Mouse (Mus musculus): ENCODE measurements at regions not wholly inside any gene's neighbourhood (a gene's known extent, or its start where the extent isn't known, plus 50 kb on each side); places are given as distances from the start of the nearest gene placed in this dataset.

GRCm38 (mm10) chr3:52572514-52573485 is 304.7 kb downstream of the Foxo1 start:
- ATAC-seq (ENCODE audit: insufficient read depth) (no peak), DNase-seq (ENCODE audit: low read depth in 3 of 3, low spot score in 3 of 3) (no peak)
- no peaks in the 10 kb centered on the region for H3K27me3 ChIP-seq (ENCODE audit: control insufficient read depth, insufficient read depth, low read length)
- 54% methylated on average over 11 of the region's 11 CpGs for WGBS (ENCODE audit: insufficient replicate concordance)
- H3K4me3 ChIP-seq (ENCODE audit: insufficient read depth in 1 of 2, low read depth in 2 of 2, low read length in 2 of 2), result no peak overlapping the region
- no peak overlapping the region for H3K4me2 ChIP-seq (ENCODE audit: low read depth)
- H3K4me1 ChIP-seq (replicated peaks; ENCODE audit: control insufficient read depth in 2 of 2, insufficient read depth in 2 of 2, low read length in 1 of 2), result no peaks in the 10 kb centered on the region
- H3K9me3 ChIP-seq (ENCODE audit: control insufficient read depth, low read length), result no peaks in the 10 kb centered on the region
- no peak overlapping the region for H3K9ac ChIP-seq (replicated peaks)
- H3K27ac ChIP-seq, result no peak overlapping the region
- H3K36me3 ChIP-seq (replicated peaks; ENCODE audit: control insufficient read depth, insufficient read depth, low read depth), result no peaks in the 10 kb centered on the region
- TF ChIP-seq CTCF (IDR thresholded peaks at IDR 0.05; ENCODE audit: low read depth) (no peak), EP300 (IDR thresholded peaks at IDR 0.05; ENCODE audit: low read depth) (no peak)

GRCm38 (mm10) chr3:52567606-52568372 is 299.7 kb downstream of the Foxo1 start:
- DNase-seq (ENCODE audit: low read depth in 3 of 3, low spot score in 3 of 3) (no peak), ATAC-seq (ENCODE audit: insufficient read depth) (no peak)
- no peak overlapping the region for H3K9ac ChIP-seq (replicated peaks)
- H3K9me3 ChIP-seq (ENCODE audit: control insufficient read depth, low read length), result no peaks in the 10 kb centered on the region
- no peaks in the 10 kb centered on the region for H3K36me3 ChIP-seq (replicated peaks; ENCODE audit: control insufficient read depth, insufficient read depth, low read depth)
- TF ChIP-seq CTCF (IDR thresholded peaks at IDR 0.05; ENCODE audit: low read depth) (no peak), EP300 (IDR thresholded peaks at IDR 0.05; ENCODE audit: low read depth) (no peak)
- WGBS (ENCODE audit: insufficient replicate concordance), result 30% methylated on average over 9 of the region's 9 CpGs
- H3K27ac ChIP-seq, result no peak overlapping the region
- no peaks in the 10 kb centered on the region for H3K4me1 ChIP-seq (replicated peaks; ENCODE audit: control insufficient read depth in 2 of 2, insufficient read depth in 2 of 2, low read length in 1 of 2)
- H3K4me2 ChIP-seq (ENCODE audit: low read depth), result no peak overlapping the region
- no peaks in the 10 kb centered on the region for H3K27me3 ChIP-seq (ENCODE audit: control insufficient read depth, insufficient read depth, low read length)
- H3K4me3 ChIP-seq (ENCODE audit: insufficient read depth in 1 of 2, low read depth in 2 of 2, low read length in 2 of 2), result no peak overlapping the region

- no peaks in the 10 kb centered on the region for H3K4me1 ChIP-seq (replicated peaks; ENCODE audit: control insufficient read depth in 2 of 2, insufficient read depth in 2 of 2, low read length in 1 of 2)
- no peak overlapping the region for H3K4me2 ChIP-seq (ENCODE audit: low read depth)
- no peaks in the 10 kb centered on the region for H3K27me3 ChIP-seq (ENCODE audit: control insufficient read depth, insufficient read depth, low read length)
- H3K27ac ChIP-seq, result no peak overlapping the region
- 56% methylated on average over 5 of the region's 5 CpGs for WGBS (ENCODE audit: insufficient replicate concordance)
- H3K9ac ChIP-seq (replicated peaks), result no peak overlapping the region
- DNase-seq (ENCODE audit: low read depth in 3 of 3, low spot score in 3 of 3) (no peak), ATAC-seq (ENCODE audit: insufficient read depth) (no peak)
- H3K36me3 ChIP-seq (replicated peaks; ENCODE audit: control insufficient read depth, insufficient read depth, low read depth), result no peaks in the 10 kb centered on the region
- no peaks in the 10 kb centered on the region for H3K9me3 ChIP-seq (ENCODE audit: control insufficient read depth, low read length)
- H3K4me3 ChIP-seq (ENCODE audit: insufficient read depth in 1 of 2, low read depth in 2 of 2, low read length in 2 of 2), result no peak overlapping the region
- no peak for TF ChIP-seq EP300 (IDR thresholded peaks at IDR 0.05; ENCODE audit: low read depth)
- TF ChIP-seq CTCF (IDR thresholded peaks at IDR 0.05; ENCODE audit: low read depth), result no peak
These were observed 295.5 kb downstream of the Foxo1 start for GRCm38 (mm10) chr3:52563595-52563994.

GRCm38 (mm10) chr3:52562816-52563215 is 294.7 kb downstream of the Foxo1 start:
- Histone ChIP-seq H3K4me2 (ENCODE audit: low read depth) (no peak overlapping the region), H3K4me3 (ENCODE audit: insufficient read depth in 1 of 2, low read depth in 2 of 2, low read length in 2 of 2) (no peak overlapping the region), H3K36me3 (replicated peaks; ENCODE audit: control insufficient read depth, insufficient read depth, low read depth) (no peaks in the 10 kb centered on the region), H3K27ac (no peak overlapping the region), H3K9ac (replicated peaks) (no peak overlapping the region), H3K4me1 (replicated peaks; ENCODE audit: control insufficient read depth in 2 of 2, insufficient read depth in 2 of 2, low read length in 1 of 2) (no peaks in the 10 kb centered on the region), H3K27me3 (ENCODE audit: control insufficient read depth, insufficient read depth, low read length) (no peaks in the 10 kb centered on the region), H3K9me3 (ENCODE audit: control insufficient read depth, low read length) (no peaks in the 10 kb centered on the region)
- WGBS (ENCODE audit: insufficient replicate concordance), result 56% methylated on average over 5 of the region's 5 CpGs
- TF ChIP-seq CTCF (IDR thresholded peaks at IDR 0.05; ENCODE audit: low read depth), result no peak
- no peak for TF ChIP-seq EP300 (IDR thresholded peaks at IDR 0.05; ENCODE audit: low read depth)
- ATAC-seq (ENCODE audit: insufficient read depth), result no peak
- DNase-seq (ENCODE audit: low read depth in 3 of 3, low spot score in 3 of 3), result no peak

- Histone ChIP-seq H3K4me3 (ENCODE audit: insufficient read depth in 1 of 2, low read depth in 2 of 2, low read length in 2 of 2) (no peak overlapping the region), H3K36me3 (replicated peaks; ENCODE audit: control insufficient read depth, insufficient read depth, low read depth) (no peaks in the 10 kb centered on the region), H3K9ac (replicated peaks) (no peak overlapping the region), H3K4me1 (replicated peaks; ENCODE audit: control insufficient read depth in 2 of 2, insufficient read depth in 2 of 2, low read length in 1 of 2) (peaks cover 0 to 4% of the 10 kb centered on the region in 2 experiments; a peak in 1 of 4 replicates), H3K9me3 (ENCODE audit: control insufficient read depth, low read length) (no peaks in the 10 kb centered on the region), H3K27ac (no peak overlapping the region), H3K4me2 (ENCODE audit: low read depth) (no peak overlapping the region), H3K27me3 (ENCODE audit: control insufficient read depth, insufficient read depth, low read length) (no peaks in the 10 kb centered on the region)
- ATAC-seq (ENCODE audit: insufficient read depth), result no peak
- DNase-seq (ENCODE audit: low read depth in 3 of 3, low spot score in 3 of 3), result no peak
- TF ChIP-seq EP300 (IDR thresholded peaks at IDR 0.05; ENCODE audit: low read depth) (no peak), CTCF (IDR thresholded peaks at IDR 0.05; ENCODE audit: low read depth) (no peak)
- 72% methylated on average over 10 of the region's 10 CpGs for WGBS (ENCODE audit: insufficient replicate concordance)
These were observed 291.3 kb downstream of the Foxo1 start for GRCm38 (mm10) chr3:52559481-52559880.
